Mouse (Mus musculus) testis, postnatal 14 days (tissue): Measurements from ENCODE around the gene Erh.
A peak's percentile ranks its signal among the peaks of the same experiment; 100 is the strongest.

Experiments used
- DNase-seq: peaks from one replicate; pipeline ENCODE4 v3.0.0; 2021; ENCODE audit warnings: low spot score

Gene Erh

GRCm38 (mm10) chr12:80643693-80644505 is at the start of gene Erh, which contains the start of gene Slc39a9:
TSS of gene Erh (minus strand) at chr12:80644341.
TSS of gene Slc39a9 (plus strand) at chr12:80643883.
- peak; percentile 95 for DNase-seq

DNA sequence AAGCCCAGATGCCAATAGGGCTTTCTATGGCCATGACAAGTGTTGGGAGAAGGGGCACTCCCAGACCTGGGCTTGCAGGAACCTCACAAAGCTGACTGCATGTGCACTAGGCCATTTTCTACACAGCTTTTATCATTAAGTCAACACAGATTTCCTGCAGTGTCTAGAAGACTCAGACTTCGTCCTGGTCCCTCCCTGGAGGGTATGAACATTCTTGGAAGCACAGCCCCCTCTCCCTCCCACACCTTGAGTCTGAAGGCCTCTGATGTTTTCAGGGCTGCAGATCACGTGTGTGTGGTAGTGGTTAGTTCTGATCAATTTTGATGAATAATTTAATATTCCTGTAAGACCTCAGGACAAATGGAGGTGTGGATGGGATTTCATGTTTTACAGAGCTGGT is 49.6 kb upstream of the Erh start:
- DNase-seq = no peak

DNA sequence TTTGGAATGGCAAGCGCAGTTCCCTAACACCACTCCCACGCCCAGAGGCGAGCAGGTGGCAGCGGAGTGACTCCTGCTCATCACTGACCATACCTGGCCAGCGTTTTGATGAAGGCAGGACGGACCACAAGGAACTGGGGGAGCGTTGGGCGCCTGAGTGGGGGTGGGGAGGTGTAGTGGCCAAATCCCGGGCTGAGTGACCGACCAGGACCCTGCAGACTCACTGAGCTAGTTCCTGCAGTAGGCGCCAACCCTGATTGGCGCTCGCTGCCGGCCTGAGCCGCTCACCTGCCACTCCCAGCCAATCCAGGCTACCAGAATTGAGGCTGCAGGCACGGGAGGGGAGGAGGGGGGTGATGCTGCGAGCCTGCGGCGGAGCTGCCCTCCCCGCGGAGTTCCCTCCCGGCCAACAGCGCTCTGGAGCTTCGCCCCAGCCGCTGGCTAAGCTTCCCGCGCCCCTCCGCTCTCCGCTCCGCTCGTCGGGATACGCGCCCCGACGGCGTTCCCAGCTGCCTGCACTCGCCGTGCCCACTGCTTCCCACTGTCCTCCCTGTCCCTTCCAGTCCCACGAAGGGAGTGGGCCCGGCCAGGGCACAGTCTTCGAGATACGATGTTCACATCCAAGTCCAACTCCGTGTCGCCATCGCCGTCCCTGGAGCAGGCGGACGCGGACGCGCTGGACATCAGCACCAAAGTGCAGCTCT is 48.3 kb upstream of the Erh start, which contains the start of gene Plekhd1:
Gene Plekhd1 (plus strand): TSS at position 323 of the 704 bp plus-strand sequence.
- DNase-seq = peak; percentile 40

- no peak for DNase-seq
Observed at GRCm38 (mm10) chr12:80691671-80692091, 47.5 kb upstream of the Erh start.

- no peak for DNase-seq
Observed at GRCm38 (mm10) chr12:80689696-80690095, 45.6 kb upstream of the Erh start.

DNA sequence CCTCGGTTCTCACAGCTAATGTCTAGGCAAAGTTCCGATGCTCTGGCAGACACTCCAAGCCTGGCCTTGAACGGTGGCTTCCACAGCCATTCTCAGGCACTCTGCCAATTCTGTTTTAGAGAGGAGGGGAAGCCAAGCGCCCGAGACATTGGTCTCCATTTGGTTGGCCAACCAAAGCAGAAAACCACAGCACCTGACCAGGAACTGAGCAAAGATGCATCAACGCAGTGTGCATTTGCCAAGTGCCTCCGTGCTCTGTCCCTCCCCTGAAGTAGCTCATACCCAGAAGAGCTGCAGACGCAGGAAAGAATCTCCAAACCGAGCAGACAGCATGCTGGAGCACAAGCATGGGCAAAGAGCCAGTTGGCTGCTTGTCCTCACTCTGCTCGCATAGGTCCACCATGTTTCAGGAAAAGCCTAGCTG is 43.7 kb upstream of the Erh start:
- DNase-seq = peak; percentile 44

GRCm38 (mm10) chr12:80684316-80684715 is 40.2 kb upstream of the Erh start:
- DNase-seq = no peak

DNA sequence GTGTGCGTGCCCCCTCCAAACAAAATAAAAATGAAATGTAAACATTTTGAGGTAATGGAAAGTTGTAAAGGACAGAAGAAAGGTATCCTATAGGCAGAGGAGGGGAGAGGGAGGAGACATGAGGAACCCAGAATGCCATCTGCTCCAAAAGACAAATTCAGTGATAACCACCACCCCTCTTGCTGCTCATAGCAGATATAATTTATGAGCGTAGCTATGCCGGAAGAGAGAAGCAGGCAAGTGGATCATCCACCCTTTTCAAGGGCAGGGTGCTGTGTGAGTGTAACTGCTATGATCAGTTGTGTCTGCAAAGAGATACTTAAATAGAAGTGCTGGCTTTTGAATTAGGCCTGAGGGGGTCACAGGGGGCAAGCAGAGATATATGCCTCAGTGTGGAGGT is 39.4 kb upstream of the Erh start:
- DNase-seq = no peak

DNA sequence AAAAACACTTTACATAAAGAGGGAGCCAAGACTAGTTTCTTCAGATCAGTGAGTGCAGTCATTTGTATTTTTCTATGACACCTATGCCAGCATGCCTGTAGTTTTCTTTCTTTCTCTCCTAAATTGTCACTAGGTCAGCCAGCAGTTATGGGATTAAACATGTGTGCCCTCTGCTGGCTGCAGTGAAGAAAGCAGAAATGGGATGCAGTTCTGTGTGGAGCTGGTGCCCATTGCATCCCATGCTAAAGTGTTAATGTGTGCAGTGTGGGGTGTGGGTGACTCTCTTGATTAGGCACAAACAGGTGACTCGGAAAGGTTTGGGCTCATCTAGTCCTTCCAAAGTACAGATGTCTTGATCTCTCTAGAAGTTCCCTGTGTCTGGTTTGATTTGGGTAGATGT is 37.2 kb upstream of the Erh start:
- no peak for DNase-seq

DNA sequence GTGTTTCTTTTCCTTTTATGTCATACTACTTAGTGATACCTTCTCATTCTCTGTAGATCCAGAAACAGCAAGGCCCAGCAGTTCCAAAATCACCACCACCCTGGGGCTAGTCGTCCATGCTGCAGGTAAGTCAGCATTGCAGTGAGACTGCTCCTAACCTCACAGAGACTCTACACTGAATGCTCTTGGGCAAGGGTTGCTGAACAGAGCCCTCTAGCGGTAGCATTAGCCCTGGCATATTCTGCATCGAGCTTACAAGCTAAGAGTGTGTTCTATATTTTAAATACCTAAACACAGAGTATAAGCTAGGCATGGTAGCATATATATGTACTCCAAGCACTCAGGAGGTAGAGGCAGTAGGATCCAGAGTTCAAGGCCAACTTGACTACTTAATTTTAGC is 29.0 kb upstream of the Erh start:
- DNase-seq = no peak

- no peak for DNase-seq
Observed at GRCm38 (mm10) chr12:80668391-80668790, 24.2 kb upstream of the Erh start.

- no peak for DNase-seq
Observed at GRCm38 (mm10) chr12:80663935-80664334, 19.8 kb upstream of the Erh start.

- no peak for DNase-seq
Observed at GRCm38 (mm10) chr12:80662322-80662721, 18.2 kb upstream of the Erh start.

- DNase-seq = no peak
Observed at GRCm38 (mm10) chr12:80658661-80659060, 14.5 kb upstream of the Erh start.

GRCm38 (mm10) chr12:80654659-80655025 is 10.5 kb upstream of the Erh start:
- DNase-seq = no peak

GRCm38 (mm10) chr12:80653951-80654658 is 10.0 kb upstream of the Erh start:
- DNase-seq = no peak

DNA sequence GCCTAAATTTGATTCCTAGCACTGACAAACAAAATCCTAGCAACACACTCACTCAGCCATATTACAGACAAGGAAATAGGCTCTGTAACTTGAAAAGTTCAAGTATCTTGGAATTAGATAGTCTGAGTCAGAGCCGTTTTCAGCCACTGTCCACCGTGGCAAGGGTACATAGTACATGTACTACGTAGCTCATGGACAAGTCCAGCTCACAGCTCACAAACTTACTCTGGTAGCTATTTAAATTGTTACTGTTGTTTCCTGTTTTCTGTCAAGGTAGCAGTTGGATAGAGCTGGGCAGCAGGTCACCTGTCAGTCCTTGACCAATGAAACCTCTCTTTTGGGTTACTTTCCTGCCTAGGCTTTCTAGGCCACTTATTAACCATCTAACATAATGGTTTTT is 2.2 kb upstream of the Erh start:
- no peak for DNase-seq

DNA sequence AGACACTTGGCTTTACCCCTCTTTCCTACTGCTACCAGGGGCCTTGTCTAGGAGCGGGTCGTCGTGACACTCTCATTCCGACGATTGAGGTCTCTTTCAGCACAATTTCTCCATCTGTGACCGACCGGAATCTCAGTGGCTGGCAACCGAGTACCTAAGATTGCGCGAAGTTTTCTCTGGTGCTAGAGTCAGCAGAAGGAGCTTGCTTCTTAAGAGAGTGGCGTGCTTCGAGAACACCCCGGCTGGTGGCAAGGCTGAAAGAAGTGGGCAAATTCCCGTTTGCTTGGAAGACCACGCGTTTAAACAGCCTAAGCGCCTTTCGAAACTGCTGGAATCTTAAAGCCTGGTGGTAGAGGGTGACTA is 346 bp upstream of the Erh start:
- no peak for DNase-seq

GRCm38 (mm10) chr12:80642725-80643692 is 1.1 kb downstream of the Erh start:
- DNase-seq = peak; percentile 64

DNA sequence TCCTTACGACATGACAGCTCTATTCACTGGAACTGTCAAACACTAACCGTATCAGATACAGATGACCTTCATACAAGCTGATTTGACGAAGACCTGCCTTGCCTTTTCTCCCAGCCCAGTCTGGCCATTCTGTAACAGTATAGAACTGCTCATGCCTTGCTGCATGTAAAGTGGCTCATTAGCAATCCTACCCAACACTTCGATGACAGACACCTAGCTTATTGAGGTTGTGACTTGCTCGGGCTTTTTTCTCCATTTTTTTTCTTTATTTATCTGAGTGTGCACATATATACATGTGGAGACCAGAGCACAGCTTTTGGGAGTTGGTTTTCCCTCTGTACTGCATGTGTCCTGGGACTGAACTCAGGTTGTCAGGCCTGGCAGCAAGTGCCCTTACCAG is 12.4 kb downstream of the Erh start:
- no peak for DNase-seq

GRCm38 (mm10) chr12:80620501-80620900 is 23.6 kb downstream of the Erh start:
- peak; percentile 75 for DNase-seq
